Mouse (Mus musculus) erythroblast, embryonic 14.5 days (primary cell): ENCODE measurements at regions not wholly inside any gene's neighbourhood (a gene's known extent, or its start where the extent isn't known, plus 50 kb on each side); places are given as distances from the start of the nearest gene placed in this dataset.

Experiments
- GATA1 ChIP-seq: IDR thresholded peaks from 2 replicates; pipeline ENCODE4 v1.6.1; 2012; ENCODE audit warnings: low read length, inconsistent platforms, mixed read lengths
- TAL1 ChIP-seq: IDR thresholded peaks from 3 replicates; pipeline ENCODE4 v1.6.1; 2012; ENCODE audit warnings: low read length, inconsistent platforms, mixed read lengths

DNA sequence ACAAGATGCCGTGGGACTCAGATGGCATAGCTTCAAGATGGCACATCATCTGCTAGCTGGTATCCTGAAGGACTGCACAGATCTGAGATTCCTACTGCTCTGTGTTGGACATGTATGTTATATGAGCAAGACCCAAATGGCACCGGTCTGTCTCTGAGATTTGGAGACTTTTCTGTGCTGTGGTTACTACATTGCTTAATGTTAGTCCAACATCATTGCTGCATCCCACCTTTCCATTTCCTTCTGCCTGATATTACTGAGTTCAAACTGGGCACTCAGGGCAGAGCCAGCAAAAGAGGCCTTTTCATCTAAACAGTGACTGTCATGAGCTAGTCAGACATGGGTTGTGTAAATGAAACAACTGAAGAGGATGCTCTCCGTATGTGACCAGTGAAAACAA, 383.3 kb downstream of the Rps24 start:
- no peak for TF ChIP-seq TAL1
- no peak for TF ChIP-seq GATA1
